Mouse (Mus musculus) myocyte (in vitro differentiated cells): ENCODE measurements around the gene Ranbp17. TPM values are rescaled to one million over a fixed set of nuclear protein-coding genes. Genes with fewer than 3 reads are reported as not detected.

Experiments used
- H3K27me3 ChIP-seq: one replicate; pipeline ENCODE4 v1.6.1; 2011; ENCODE audit not compliant: control insufficient read depth, insufficient read depth, insufficient read length
- H3K36me3 ChIP-seq: one replicate; pipeline ENCODE4 v1.6.1; 2011; ENCODE audit not compliant: control insufficient read depth, insufficient read depth
- H3K4me2 ChIP-seq: one replicate; pipeline ENCODE4 v1.6.1; 2011; ENCODE audit warnings: low read depth, control low read depth
- H3K4me3 ChIP-seq: one replicate; pipeline ENCODE4 v1.5.1; 2011; ENCODE audit warnings: mild to moderate bottlenecking, control low read depth, moderate library complexity
- H3K79me2 ChIP-seq: one replicate; pipeline ENCODE4 v1.6.1; 2011; ENCODE audit not compliant: control insufficient read depth, insufficient read depth
- H3ac ChIP-seq: one replicate; pipeline ENCODE4 v1.6.1; 2011; ENCODE audit not compliant: control insufficient read depth, insufficient read length
- CEBPB ChIP-seq: IDR thresholded peaks from 2 replicates; pipeline ENCODE4 v1.6.1; 2011; ENCODE audit warnings: mild to moderate bottlenecking, moderate library complexity; ENCODE audit not compliant: poor library complexity, insufficient read depth, severe bottlenecking
- E2F4 ChIP-seq: IDR thresholded peaks from one replicate; pipeline ENCODE4 v1.6.1; 2011; ENCODE audit warnings: mild to moderate bottlenecking, control low read depth, moderate library complexity; ENCODE audit not compliant: insufficient read depth
- MAX ChIP-seq: IDR thresholded peaks from one replicate; pipeline ENCODE4 v1.6.1; 2011; ENCODE audit warnings: low read depth, mild to moderate bottlenecking, control low read depth
- MYOD1 ChIP-seq, 3 experiments: IDR thresholded peaks; one replicate each; pipeline ENCODE4 v1.6.1; 2011; ENCODE audit warnings: control low read depth in 2 of 3, low read depth in 2 of 3, mild to moderate bottlenecking in 2 of 3, moderate library complexity in 1 of 3; ENCODE audit not compliant: insufficient read length in 2 of 3, control insufficient read depth in 1 of 3
- MYOG ChIP-seq, 3 experiments: IDR thresholded peaks; one replicate each; pipeline ENCODE4 v1.6.1; 2011; ENCODE audit warnings: control low read depth in 2 of 3, low read depth in 2 of 3, mild to moderate bottlenecking in 2 of 3; ENCODE audit not compliant: insufficient read length in 2 of 3, control insufficient read depth in 1 of 3, insufficient read depth in 1 of 3
- POLR2A ChIP-seq: IDR thresholded peaks from one replicate; pipeline ENCODE4 v1.6.1; 2011; ENCODE audit warnings: low read depth, mild to moderate bottlenecking, control low read depth, moderate library complexity; ENCODE audit not compliant: insufficient read length
- POLR2AphosphoS2 ChIP-seq: IDR thresholded peaks from one replicate; pipeline ENCODE4 v1.6.1; 2011; ENCODE audit warnings: low read depth, control low read depth; ENCODE audit not compliant: insufficient read length
- REST ChIP-seq: IDR thresholded peaks from one replicate; pipeline ENCODE4 v1.6.1; 2011; ENCODE audit warnings: mild to moderate bottlenecking, control low read depth, moderate library complexity; ENCODE audit not compliant: insufficient read depth, insufficient read length
- SRF ChIP-seq: IDR thresholded peaks from one replicate; pipeline ENCODE4 v1.6.1; 2011; ENCODE audit warnings: low read depth; ENCODE audit not compliant: control insufficient read depth, insufficient read length
- TCF12 ChIP-seq: IDR thresholded peaks from one replicate; pipeline ENCODE4 v1.6.1; 2011; ENCODE audit warnings: mild to moderate bottlenecking, control low read depth; ENCODE audit not compliant: poor library complexity, insufficient read depth, severe bottlenecking
- TCF3 ChIP-seq: IDR thresholded peaks from one replicate; pipeline ENCODE4 v1.6.1; 2011; ENCODE audit warnings: low read depth, control low read depth; ENCODE audit not compliant: insufficient read length
- USF1 ChIP-seq: IDR thresholded peaks from one replicate; pipeline ENCODE4 v1.6.1; 2011; ENCODE audit warnings: low read depth, mild to moderate bottlenecking, control low read depth, moderate library complexity
- polyA plus RNA-seq: library from polyadenylated mRNA; unstranded; fragments of >200 nt; fragmentation: generic; extraction: Trizol; gene quantifications from one replicate; pipeline ENCODE4 v1.2.1, GENCODE M21; 2012; ENCODE audit warnings: missing spikeins

Ranbp17 gene
- polyA plus RNA-seq, 1 experiment: not detected

- Histone ChIP-seq H3ac (no peak overlapping the region), H3K4me2 (no peak overlapping the region), H3K79me2 (no peaks in the 10 kb centered on the region), H3K4me3 (no peak overlapping the region), H3K36me3 (no peaks in the 10 kb centered on the region), H3K27me3 (no peaks in the 10 kb centered on the region)
- TF ChIP-seq POLR2AphosphoS2 (no peak), REST (no peak), MAX (no peak), E2F4 (no peak), USF1 (no peak), MYOG (IDR thresholded peaks at IDR 0.05; ENCODE audit: control insufficient read depth in 1 of 3, insufficient read depth in 1 of 3, insufficient read length in 2 of 3, low read depth in 2 of 3) (no peak), POLR2A (no peak), CEBPB (no peak), MYOD1 (IDR thresholded peaks at IDR 0.05; ENCODE audit: control insufficient read depth in 1 of 3, insufficient read length in 2 of 3, low read depth in 2 of 3) (no peak), TCF3 (no peak), TCF12 (no peak), SRF (no peak)
Observed at GRCm38 (mm10) chr11:33207411-33207810, 306.1 kb downstream of the Ranbp17 start.

GRCm38 (mm10) chr11:33204966-33205365 is 308.6 kb downstream of the Ranbp17 start:
- TF ChIP-seq TCF3 (no peak), MYOG (IDR thresholded peaks at IDR 0.05; ENCODE audit: control insufficient read depth in 1 of 3, insufficient read depth in 1 of 3, insufficient read length in 2 of 3, low read depth in 2 of 3) (no peak), POLR2A (no peak), REST (no peak), MAX (no peak), POLR2AphosphoS2 (no peak), CEBPB (no peak), SRF (no peak), TCF12 (no peak), USF1 (no peak), MYOD1 (IDR thresholded peaks at IDR 0.05; ENCODE audit: control insufficient read depth in 1 of 3, insufficient read length in 2 of 3, low read depth in 2 of 3) (no peak), E2F4 (no peak)
- no peak overlapping the region for H3K4me2 ChIP-seq
- H3ac ChIP-seq: no peak overlapping the region
- no peak overlapping the region for H3K4me3 ChIP-seq
- peaks cover 13% of the 10 kb centered on the region for H3K27me3 ChIP-seq
- no peaks in the 10 kb centered on the region for H3K36me3 ChIP-seq
- no peaks in the 10 kb centered on the region for H3K79me2 ChIP-seq

- no peak overlapping the region for H3K4me3 ChIP-seq
- H3K27me3 ChIP-seq: peaks cover 13% of the 10 kb centered on the region
- H3ac ChIP-seq: no peak overlapping the region
- H3K79me2 ChIP-seq: no peaks in the 10 kb centered on the region
- no peaks in the 10 kb centered on the region for H3K36me3 ChIP-seq
- no peak overlapping the region for H3K4me2 ChIP-seq
- TF ChIP-seq POLR2AphosphoS2 (no peak), TCF3 (no peak), MYOD1 (IDR thresholded peaks at IDR 0.05; ENCODE audit: control insufficient read depth in 1 of 3, insufficient read length in 2 of 3, low read depth in 2 of 3) (no peak), MYOG (IDR thresholded peaks at IDR 0.05; ENCODE audit: control insufficient read depth in 1 of 3, insufficient read depth in 1 of 3, insufficient read length in 2 of 3, low read depth in 2 of 3) (no peak), TCF12 (no peak), REST (no peak), SRF (no peak), POLR2A (no peak), MAX (no peak), E2F4 (no peak), CEBPB (no peak), USF1 (no peak)
Observed at GRCm38 (mm10) chr11:33204329-33204705, 309.2 kb downstream of the Ranbp17 start.

- Histone ChIP-seq H3K4me2 (no peak within 1 kb of the TSS), H3K4me3 (no peak within 1 kb of the TSS), H3K36me3 (no peaks in the 10 kb centered on the region), H3ac (no peak within 1 kb of the TSS), H3K79me2 (no peaks in the 10 kb centered on the region), H3K27me3 (peaks cover 13% of the 10 kb centered on the region)
- no peak for TF ChIP-seq TCF12
- TF ChIP-seq E2F4: no peak
- no peak for TF ChIP-seq REST
- TF ChIP-seq TCF3: no peak
- TF ChIP-seq MYOG (IDR thresholded peaks at IDR 0.05; ENCODE audit: control insufficient read depth in 1 of 3, insufficient read depth in 1 of 3, insufficient read length in 2 of 3, low read depth in 2 of 3): no peak
Observed at GRCm38 (mm10) chr11:33203383-33204328, 309.9 kb downstream of the Ranbp17 start, which contains the start of gene Tlx3. Gene Tlx3 (minus strand): TSS chr11:33203589.
